Mouse (Mus musculus): ENCODE results near the gene Ihh. TPM values are rescaled to one million over a fixed set of nuclear protein-coding genes. Genes with fewer than 3 reads are reported as not detected.
A peak's percentile ranks its signal among the peaks of the same experiment; 100 is the strongest.

The Ihh gene
- polyA plus RNA-seq, 1 experiment from 2014 or later, result not detected

GRCm38 (mm10) chr1:74962126-74962852 lies 10.8 kb upstream of the Ihh start:
- H3K4me3 ChIP-seq, result no peak overlapping the region
- peaks cover 43% of the 10 kb centered on the region for H3K27me3 ChIP-seq (replicated peaks; ENCODE audit: low read depth, poor library complexity, severe bottlenecking)
- peaks cover 6% of the 10 kb centered on the region for H3K4me1 ChIP-seq
- WGBS, result 79% methylated on average over 5 of the region's 5 CpGs
- no peaks in the 10 kb centered on the region for H3K9me3 ChIP-seq
- no peak for DNase-seq (ENCODE audit: low spot score)
- H3K36me3 ChIP-seq (replicated peaks), result no peaks in the 10 kb centered on the region
- no peak overlapping the region for H3K27ac ChIP-seq (replicated peaks)

DNA sequence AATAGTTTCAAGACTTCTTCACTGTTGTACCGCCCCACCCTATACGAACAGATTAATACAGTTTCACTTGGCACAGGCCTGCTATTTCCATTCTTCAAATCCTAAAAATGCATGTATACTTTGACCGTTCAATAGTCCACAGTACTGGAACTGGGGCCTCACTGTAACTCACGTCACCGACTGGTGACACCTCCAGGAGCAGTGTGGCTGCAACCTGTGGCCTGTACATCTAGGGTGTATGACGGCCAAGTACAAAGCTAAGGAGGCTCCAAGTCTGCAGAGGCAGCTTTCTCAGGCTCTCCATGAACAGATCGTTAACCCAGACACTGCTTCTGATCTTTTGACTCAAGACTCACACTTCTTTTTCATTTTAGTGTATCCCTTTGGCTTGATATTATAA lies 10.2 kb upstream of the Ihh start:
- Histone ChIP-seq H3K4me1 (peaks cover 6% of the 10 kb centered on the region), H3K27me3 (replicated peaks; ENCODE audit: low read depth, poor library complexity, severe bottlenecking) (peaks cover 47% of the 10 kb centered on the region), H3K27ac (replicated peaks) (no peak overlapping the region), H3K4me3 (no peak overlapping the region), H3K9me3 (no peaks in the 10 kb centered on the region), H3K36me3 (replicated peaks) (no peaks in the 10 kb centered on the region)
- no peak for DNase-seq (ENCODE audit: low spot score)
- 89% methylated on average over 7 of the region's 7 CpGs for WGBS

DNA sequence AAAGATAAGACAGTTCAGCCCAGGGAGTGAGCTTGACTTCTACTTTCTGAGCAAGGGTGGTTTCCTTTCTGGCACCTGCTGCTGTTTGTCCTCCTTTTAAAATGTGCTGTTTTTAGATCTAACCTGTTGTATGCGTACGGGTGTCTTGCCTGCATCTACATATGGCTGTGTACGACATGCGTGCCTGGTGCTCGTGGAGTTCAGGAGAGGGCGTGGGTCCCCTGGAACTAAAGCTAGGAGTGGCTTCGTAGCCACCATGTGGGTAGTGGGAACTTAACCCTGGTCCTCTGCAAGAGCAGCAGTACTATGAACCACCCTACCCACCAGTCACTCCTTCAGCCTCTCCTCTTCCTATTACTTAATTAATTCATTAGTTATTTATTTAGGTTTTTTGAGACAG lies 8.6 kb upstream of the Ihh start:
- H3K27me3 ChIP-seq (replicated peaks; ENCODE audit: low read depth, poor library complexity, severe bottlenecking), result peaks cover 60% of the 10 kb centered on the region
- 89% methylated on average over 7 of the region's 7 CpGs for WGBS
- DNase-seq (ENCODE audit: low spot score), result no peak

DNA sequence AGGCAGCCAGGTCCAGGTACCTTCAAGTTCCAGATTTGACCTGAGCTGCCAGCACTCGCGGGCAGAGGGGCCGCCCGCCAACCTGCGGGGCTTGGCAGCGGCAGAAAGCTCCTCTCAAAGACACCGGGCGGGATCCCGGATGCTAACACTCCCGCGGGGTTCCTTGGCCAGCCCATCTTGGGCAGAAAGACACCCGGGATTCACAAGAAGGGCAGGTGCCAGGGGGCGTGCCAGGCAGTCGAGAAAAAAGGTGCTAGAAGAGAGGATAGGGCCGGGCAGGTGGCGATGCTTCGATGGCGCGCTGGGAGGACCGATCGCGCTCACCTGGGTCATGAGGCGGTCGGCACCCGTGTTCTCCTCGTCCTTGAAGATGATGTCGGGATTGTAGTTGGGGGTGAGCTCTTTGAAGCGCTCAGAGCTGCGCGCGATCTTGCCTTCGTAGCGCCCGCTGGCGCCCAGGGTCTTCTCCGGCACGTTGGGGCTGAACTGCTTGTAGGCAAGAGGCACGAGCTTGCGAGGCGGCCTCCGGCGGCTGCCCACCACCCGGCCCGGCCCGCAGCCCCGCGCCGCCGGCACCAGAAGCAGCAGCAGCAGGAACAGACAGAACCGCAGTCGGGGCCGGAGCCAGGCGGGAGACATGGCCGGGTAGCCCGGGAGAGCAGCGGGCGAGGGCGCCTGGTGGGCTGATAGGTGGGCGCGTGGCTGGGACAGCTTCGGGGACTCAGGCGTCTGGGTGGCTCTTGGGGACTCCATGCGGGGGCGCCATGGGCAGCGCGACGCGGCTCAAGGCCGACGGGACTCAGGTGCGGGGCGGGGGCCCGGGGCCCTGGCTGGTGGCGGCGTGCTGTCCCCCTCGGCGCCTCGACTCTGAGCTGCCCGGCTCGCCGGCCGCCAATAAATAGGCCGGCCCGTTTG lies 639 bp downstream of the Ihh start:
- Histone ChIP-seq H3K27me3 (replicated peaks; ENCODE audit: low read depth, poor library complexity, severe bottlenecking) (peaks cover 99% of the 10 kb centered on the region), H3K4me1 (peaks cover 39% of the 10 kb centered on the region), H3K4me3 (peak overlapping the region; percentile 52), H3K27ac (replicated peaks) (no peak overlapping the region), H3K9me3 (no peaks in the 10 kb centered on the region), H3K36me3 (replicated peaks) (no peaks in the 10 kb centered on the region)
- WGBS, result 1% methylated on average over 84 of the region's 84 CpGs
- DNase-seq (ENCODE audit: low spot score), result peak; percentile 58

More for the DNA sequence above, 8.6 kb upstream of the Ihh start:
- Histone ChIP-seq H3K36me3 (replicated peaks) (no peaks in the 10 kb centered on the region), H3K4me1 (peaks cover 5% of the 10 kb centered on the region), H3K9me3 (no peaks in the 10 kb centered on the region), H3K27ac (replicated peaks) (no peak overlapping the region), H3K4me3 (no peak overlapping the region)

DNA sequence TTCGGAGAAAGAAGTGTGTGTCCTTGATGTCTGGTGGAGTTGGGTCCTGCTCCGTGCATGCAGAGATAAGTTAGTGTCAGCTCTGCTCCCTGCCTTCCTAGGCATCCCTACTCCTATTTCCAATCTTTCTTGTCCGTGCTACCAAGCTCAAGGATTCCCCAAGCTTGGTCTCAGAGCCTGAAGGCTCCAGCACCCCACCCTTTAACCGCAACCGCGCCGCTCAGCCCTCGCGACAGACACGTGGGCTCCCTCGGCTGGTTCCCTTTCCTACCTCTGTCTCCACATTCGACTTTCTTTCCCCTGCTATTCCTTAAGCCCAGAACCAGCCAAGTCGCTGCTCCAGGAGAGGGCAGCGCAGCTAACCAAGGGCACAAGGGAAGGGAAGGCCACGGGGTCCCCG lies 1.4 kb downstream of the Ihh start:
- WGBS, result 1% methylated on average over 16 of the region's 16 CpGs
- DNase-seq (ENCODE audit: low spot score), result peak; percentile 30
- H3K9me3 ChIP-seq, result no peaks in the 10 kb centered on the region
- H3K36me3 ChIP-seq (replicated peaks), result no peaks in the 10 kb centered on the region
- H3K27me3 ChIP-seq (replicated peaks; ENCODE audit: low read depth, poor library complexity, severe bottlenecking), result peaks cover 99% of the 10 kb centered on the region
- no peak overlapping the region for H3K27ac ChIP-seq (replicated peaks)
- H3K4me1 ChIP-seq, result peaks cover 39% of the 10 kb centered on the region
- 0 out of 2 replicates have a peak overlapping the region, but pooled peaks have one; percentile 52 for H3K4me3 ChIP-seq

- H3K4me3 ChIP-seq, result no peak overlapping the region
- peaks cover 98% of the 10 kb centered on the region for H3K27me3 ChIP-seq (replicated peaks; ENCODE audit: low read depth, poor library complexity, severe bottlenecking)
- H3K36me3 ChIP-seq (replicated peaks), result no peaks in the 10 kb centered on the region
- no peaks in the 10 kb centered on the region for H3K9me3 ChIP-seq
- peak; percentile 30 for DNase-seq (ENCODE audit: low spot score)
- H3K4me1 ChIP-seq, result peaks cover 39% of the 10 kb centered on the region
- 6% methylated on average over 24 of the region's 24 CpGs for WGBS
- H3K27ac ChIP-seq (replicated peaks), result no peak overlapping the region
Observed at GRCm38 (mm10) chr1:74949666-74950050, 1.8 kb downstream of the Ihh start.

DNA sequence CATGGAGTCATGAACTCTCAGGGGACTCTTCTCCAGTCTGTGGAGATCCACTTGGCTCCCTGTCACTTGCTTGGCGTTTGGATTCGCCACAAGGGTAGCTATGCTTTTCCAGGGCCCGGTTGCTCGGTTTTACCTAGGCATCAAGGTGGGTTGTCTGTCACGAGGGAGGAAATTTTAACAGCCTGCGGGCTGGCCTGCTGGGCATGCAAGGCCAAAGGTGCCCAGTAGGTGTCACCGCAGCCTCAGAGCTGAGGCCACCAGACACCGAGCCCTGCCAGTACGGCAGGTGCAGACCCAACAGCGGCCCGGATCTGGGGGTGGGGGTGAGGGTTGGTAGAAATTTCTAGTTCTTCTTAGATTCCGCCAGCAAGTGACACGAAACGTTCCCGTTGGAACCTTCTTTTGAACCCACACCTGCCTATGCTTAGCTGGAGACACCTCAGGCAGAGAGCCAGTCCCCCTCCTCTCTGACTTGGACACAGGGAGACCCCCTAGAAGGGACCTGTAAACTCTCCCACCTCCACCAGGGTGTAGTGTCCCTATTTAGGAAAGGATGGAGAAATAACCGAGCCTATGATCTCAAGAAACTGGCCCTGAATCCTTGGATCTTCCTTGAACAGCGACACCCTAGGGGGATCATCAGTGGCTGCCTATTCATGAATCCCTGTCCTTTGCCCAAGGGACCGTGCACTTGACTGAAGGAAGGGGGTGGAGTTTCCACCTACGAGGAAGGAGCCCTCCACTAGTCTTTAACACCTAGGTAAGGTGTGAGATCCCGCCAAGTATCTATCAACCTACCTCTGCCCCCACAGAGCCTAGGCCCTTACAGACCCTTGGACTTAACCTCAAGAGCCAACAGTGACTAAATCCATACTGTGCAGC lies 2.4 kb downstream of the Ihh start:
- no peaks in the 10 kb centered on the region for H3K36me3 ChIP-seq (replicated peaks)
- H3K4me3 ChIP-seq, result peak overlapping the region; percentile 49; the same call in 1 of the 2 replicates
- H3K27me3 ChIP-seq (replicated peaks; ENCODE audit: low read depth, poor library complexity, severe bottlenecking), result peaks cover 99% of the 10 kb centered on the region
- peak; percentile 73 for DNase-seq (ENCODE audit: low spot score)
- 3% methylated on average over 20 of the region's 20 CpGs for WGBS
- no peaks in the 10 kb centered on the region for H3K9me3 ChIP-seq
- H3K4me1 ChIP-seq, result peaks cover 39% of the 10 kb centered on the region
- no peak overlapping the region for H3K27ac ChIP-seq (replicated peaks)

- WGBS, result 2% methylated on average over 41 of the region's 41 CpGs
- H3K27ac ChIP-seq (replicated peaks), result no peak overlapping the region
- H3K36me3 ChIP-seq (replicated peaks), result no peaks in the 10 kb centered on the region
Observed at GRCm38 (mm10) chr1:74947986-74948670, 3.3 kb downstream of the Ihh start.

GRCm38 (mm10) chr1:74941651-74942360 lies 9.7 kb downstream of the Ihh start:
- 54% methylated on average over 12 of the region's 12 CpGs for WGBS

More at GRCm38 (mm10) chr1:74947986-74948670, 3.3 kb downstream of the Ihh start:
- Histone ChIP-seq H3K4me1 (peaks cover 39% of the 10 kb centered on the region), H3K4me3 (peak overlapping the region; percentile 49), H3K9me3 (no peaks in the 10 kb centered on the region), H3K27me3 (replicated peaks; ENCODE audit: low read depth, poor library complexity, severe bottlenecking) (peaks cover 94% of the 10 kb centered on the region)
- DNase-seq (ENCODE audit: low spot score), result peak; percentile 58

GRCm38 (mm10) chr1:74939762-74940161 lies 11.7 kb downstream of the Ihh start:
- H3K27ac ChIP-seq (replicated peaks), result no peak overlapping the region
- no peaks in the 10 kb centered on the region for H3K4me1 ChIP-seq
- peak; percentile 52 for DNase-seq (ENCODE audit: low spot score)
- no peaks in the 10 kb centered on the region for H3K9me3 ChIP-seq
- no peak overlapping the region for H3K4me3 ChIP-seq
- H3K27me3 ChIP-seq (replicated peaks; ENCODE audit: low read depth, poor library complexity, severe bottlenecking), result peaks cover 60% of the 10 kb centered on the region
- H3K36me3 ChIP-seq (replicated peaks), result no peaks in the 10 kb centered on the region
- WGBS, result 9% methylated on average over 3 of the region's 3 CpGs

More at GRCm38 (mm10) chr1:74941651-74942360, 9.7 kb downstream of the Ihh start:
- Histone ChIP-seq H3K27ac (replicated peaks) (no peak overlapping the region), H3K4me1 (no peaks in the 10 kb centered on the region), H3K9me3 (no peaks in the 10 kb centered on the region), H3K4me3 (no peak overlapping the region), H3K36me3 (replicated peaks) (no peaks in the 10 kb centered on the region), H3K27me3 (replicated peaks; ENCODE audit: low read depth, poor library complexity, severe bottlenecking) (peaks cover 64% of the 10 kb centered on the region)
- no peak for DNase-seq (ENCODE audit: low spot score)

DNA sequence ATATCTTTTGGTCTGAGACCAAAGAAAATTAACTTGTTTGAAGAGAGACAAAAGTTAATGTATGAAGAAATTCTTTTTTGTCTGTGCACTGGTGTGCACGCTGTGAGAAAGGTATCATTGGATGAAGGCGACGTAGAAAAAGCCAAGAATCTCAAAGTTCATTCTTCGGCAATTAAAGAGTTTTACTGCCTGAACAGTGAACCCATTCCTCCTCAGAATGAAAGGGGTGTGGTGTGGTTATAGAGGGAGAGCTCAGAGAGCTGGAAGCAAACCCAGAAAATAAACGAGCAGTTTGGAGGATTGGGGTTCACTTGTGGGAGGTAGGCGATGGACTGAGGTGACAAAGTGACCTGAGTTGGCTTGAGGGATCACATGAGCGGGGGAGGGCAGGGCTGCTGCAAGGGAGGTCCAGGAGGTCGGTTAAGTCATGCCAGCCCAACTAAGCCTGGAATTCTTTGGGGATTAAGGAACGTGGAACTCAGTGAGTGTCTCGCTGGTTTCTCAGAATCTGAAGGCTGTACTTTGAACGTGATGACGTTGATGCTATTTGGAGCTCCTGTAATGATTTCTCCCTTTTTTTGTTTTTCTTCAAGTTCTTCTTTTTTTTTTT lies 15.1 kb downstream of the Ihh start:
- H3K27ac ChIP-seq (replicated peaks), result no peak overlapping the region
- H3K9me3 ChIP-seq, result no peaks in the 10 kb centered on the region
- H3K27me3 ChIP-seq (replicated peaks; ENCODE audit: low read depth, poor library complexity, severe bottlenecking), result peaks cover 62% of the 10 kb centered on the region
- no peaks in the 10 kb centered on the region for H3K4me1 ChIP-seq
- H3K36me3 ChIP-seq (replicated peaks), result no peaks in the 10 kb centered on the region
- no peak for DNase-seq (ENCODE audit: low spot score)
- no peak overlapping the region for H3K4me3 ChIP-seq
- WGBS, result 42% methylated on average over 12 of the region's 12 CpGs
